Mouse (Mus musculus): ENCODE measurements around the gene Ppil6. TPM values are rescaled to one million over a fixed set of nuclear protein-coding genes. Genes with fewer than 3 reads are reported as not detected.

Gene Ppil6
- total RNA-seq, 2 experiments from 2014 or later, result not detected

GRCm38 (mm10) chr10:41477018-41477277 lies 13.3 kb upstream of the Ppil6 start:
- no peak for ATAC-seq (replicated peaks; ENCODE audit: low FRiP score, poor library complexity, severe bottlenecking)

- no peak for ATAC-seq (replicated peaks; ENCODE audit: low FRiP score, poor library complexity, severe bottlenecking)
These were observed 12.7 kb upstream of the Ppil6 start for GRCm38 (mm10) chr10:41477278-41478181.

GRCm38 (mm10) chr10:41479961-41480360 lies 10.3 kb upstream of the Ppil6 start:
- no peak for ATAC-seq (replicated peaks; ENCODE audit: low FRiP score, poor library complexity, severe bottlenecking)

GRCm38 (mm10) chr10:41480938-41481880 lies 9.0 kb upstream of the Ppil6 start:
- no peak for ATAC-seq (replicated peaks; ENCODE audit: low FRiP score, poor library complexity, severe bottlenecking)

- no peak for ATAC-seq (replicated peaks; ENCODE audit: low FRiP score, poor library complexity, severe bottlenecking)
These were observed 7.8 kb upstream of the Ppil6 start for GRCm38 (mm10) chr10:41482446-41482845.

GRCm38 (mm10) chr10:41485778-41486177 lies 4.5 kb upstream of the Ppil6 start:
- ATAC-seq (replicated peaks; ENCODE audit: low FRiP score, poor library complexity, severe bottlenecking), result no peak

GRCm38 (mm10) chr10:41486506-41487170 lies 3.6 kb upstream of the Ppil6 start:
- ATAC-seq (replicated peaks; ENCODE audit: low FRiP score, poor library complexity, severe bottlenecking), result no peak

- ATAC-seq (replicated peaks; ENCODE audit: low FRiP score, poor library complexity, severe bottlenecking), result no peak
These were observed 1.4 kb upstream of the Ppil6 start for GRCm38 (mm10) chr10:41488877-41489276.

- no peak for ATAC-seq (replicated peaks; ENCODE audit: low FRiP score, poor library complexity, severe bottlenecking)
These were observed 945 bp upstream of the Ppil6 start for GRCm38 (mm10) chr10:41489294-41489693.

GRCm38 (mm10) chr10:41490518-41490873 lies 257 bp downstream of the Ppil6 start:
- ATAC-seq (replicated peaks; ENCODE audit: low FRiP score, poor library complexity, severe bottlenecking), result no peak

GRCm38 (mm10) chr10:41491111-41491510 lies 872 bp downstream of the Ppil6 start:
- ATAC-seq (replicated peaks; ENCODE audit: low FRiP score, poor library complexity, severe bottlenecking), result no peak

GRCm38 (mm10) chr10:41500941-41501340 lies 10.7 kb downstream of the Ppil6 start:
- no peak for ATAC-seq (replicated peaks; ENCODE audit: low FRiP score, poor library complexity, severe bottlenecking)

- ATAC-seq (replicated peaks; ENCODE audit: low FRiP score, poor library complexity, severe bottlenecking), result no peak
These were observed 14.8 kb downstream of the Ppil6 start for GRCm38 (mm10) chr10:41504996-41505395.

- ATAC-seq (replicated peaks; ENCODE audit: low FRiP score, poor library complexity, severe bottlenecking), result 0 out of 2 replicates have a peak, but pooled peaks have one; percentile 54
These were observed 15.2 kb downstream of the Ppil6 start for GRCm38 (mm10) chr10:41505446-41505845.

- ATAC-seq (replicated peaks; ENCODE audit: low FRiP score, poor library complexity, severe bottlenecking), result no peak
These were observed 18.9 kb downstream of the Ppil6 start for GRCm38 (mm10) chr10:41509160-41509559.

- ATAC-seq (replicated peaks; ENCODE audit: low FRiP score, poor library complexity, severe bottlenecking), result no peak
These were observed 24.1 kb downstream of the Ppil6 start for GRCm38 (mm10) chr10:41514301-41514700.

- ATAC-seq (replicated peaks; ENCODE audit: low FRiP score, poor library complexity, severe bottlenecking), result no peak
These were observed 24.7 kb downstream of the Ppil6 start for GRCm38 (mm10) chr10:41514921-41515320.

GRCm38 (mm10) chr10:41518508-41518980 lies 28.3 kb downstream of the Ppil6 start:
- peak; percentile 77 for ATAC-seq (replicated peaks; ENCODE audit: low FRiP score, poor library complexity, severe bottlenecking)

- peak; percentile 87 for ATAC-seq (replicated peaks; ENCODE audit: low FRiP score, poor library complexity, severe bottlenecking)
These were observed 28.9 kb downstream of the Ppil6 start, which contains the start of gene Cd164 for GRCm38 (mm10) chr10:41518981-41519618. Cd164 (plus strand) TSS chr10:41519414.
